Mouse (Mus musculus) frontal cortex, postnatal 14 days (tissue): Measurements from ENCODE around the gene Ntm.

Experiments used
- DNase-seq, 2 experiments: peaks; one replicate each; pipeline ENCODE4 v3.0.0; 2022; ENCODE audit warnings: low spot score in 2 of 2

The Ntm gene

DNA sequence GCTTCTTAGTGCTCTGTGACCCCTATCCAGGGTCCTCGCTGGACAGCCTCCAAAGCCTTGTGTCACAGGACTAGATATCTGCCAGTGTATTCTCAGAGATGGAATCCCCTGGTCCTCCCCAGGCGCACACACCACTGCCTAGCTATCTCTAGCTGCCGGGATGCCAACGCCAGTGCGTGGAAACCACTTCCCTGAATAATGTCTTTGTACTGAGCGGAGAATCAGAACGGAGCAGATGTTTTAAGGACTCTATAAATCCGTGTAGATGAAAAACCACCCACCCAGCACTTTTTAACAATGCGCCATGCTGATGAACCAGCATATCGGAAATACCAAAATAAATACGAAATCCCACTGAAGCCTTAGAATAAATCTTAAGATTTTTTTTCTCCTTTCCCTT lies 384.7 kb downstream of the Ntm start:
- no peak for DNase-seq

DNA sequence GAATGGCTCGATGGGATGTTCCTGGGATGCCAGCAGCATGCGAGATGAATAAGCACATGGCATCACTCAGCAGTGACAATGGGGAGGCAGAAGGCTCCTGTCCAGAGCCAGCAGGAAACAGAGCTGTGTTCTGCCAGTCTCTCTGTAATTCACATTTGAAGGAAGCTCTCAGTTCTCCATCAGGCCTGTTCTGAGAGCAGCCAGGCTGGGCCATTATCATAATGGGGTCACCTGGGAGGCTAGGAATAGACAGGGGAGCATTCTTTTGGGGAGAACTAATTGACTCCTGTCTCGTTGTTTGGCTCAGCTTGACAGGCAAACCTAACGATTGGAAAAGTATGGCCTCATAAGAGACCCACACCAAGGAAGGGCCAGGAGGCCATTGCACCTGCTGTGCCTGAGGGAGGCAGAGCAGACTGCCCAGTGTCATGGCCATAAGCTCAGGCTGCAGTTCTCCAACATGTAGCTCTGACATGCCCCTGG lies 386.8 kb downstream of the Ntm start:
- DNase-seq = no peak

DNA sequence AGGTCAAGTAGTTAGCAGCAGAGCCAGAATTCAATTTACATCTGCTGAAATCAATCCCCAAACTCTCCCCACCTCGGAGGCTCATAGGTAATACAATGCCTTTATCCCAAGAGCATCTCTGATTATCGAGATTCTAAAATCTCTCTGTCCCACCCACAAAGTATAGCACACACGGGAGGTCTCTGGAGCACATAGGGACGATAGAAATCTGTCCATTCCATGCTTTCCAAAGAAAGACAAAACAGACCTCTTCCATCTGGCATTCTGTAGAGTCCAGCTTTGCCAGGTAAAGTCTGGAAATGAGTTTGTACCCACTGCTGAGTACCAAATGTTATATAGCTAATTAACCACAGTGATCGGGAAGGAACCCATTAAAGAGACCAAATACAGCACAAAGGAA lies 388.4 kb downstream of the Ntm start:
- no peak for DNase-seq

DNA sequence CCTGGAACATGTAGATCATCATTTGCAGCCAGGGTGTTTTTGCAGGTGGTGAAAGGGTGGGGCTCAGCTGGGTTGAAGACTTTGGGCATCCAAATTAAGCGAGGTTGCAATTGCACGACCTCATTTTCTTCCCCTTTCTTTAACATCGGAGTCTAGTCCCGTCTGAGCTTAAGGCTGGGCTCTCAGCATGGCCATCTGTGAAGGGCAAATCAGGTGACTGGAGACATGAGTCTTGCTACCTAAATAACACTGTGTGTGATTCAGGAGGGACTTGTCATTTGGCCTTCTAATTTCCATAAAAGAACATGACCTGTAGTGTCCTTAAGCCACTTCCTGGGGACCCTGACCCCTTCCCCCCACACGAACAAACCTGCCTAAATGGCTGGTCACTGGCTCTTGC lies 394.4 kb downstream of the Ntm start:
- DNase-seq = no peak

DNA sequence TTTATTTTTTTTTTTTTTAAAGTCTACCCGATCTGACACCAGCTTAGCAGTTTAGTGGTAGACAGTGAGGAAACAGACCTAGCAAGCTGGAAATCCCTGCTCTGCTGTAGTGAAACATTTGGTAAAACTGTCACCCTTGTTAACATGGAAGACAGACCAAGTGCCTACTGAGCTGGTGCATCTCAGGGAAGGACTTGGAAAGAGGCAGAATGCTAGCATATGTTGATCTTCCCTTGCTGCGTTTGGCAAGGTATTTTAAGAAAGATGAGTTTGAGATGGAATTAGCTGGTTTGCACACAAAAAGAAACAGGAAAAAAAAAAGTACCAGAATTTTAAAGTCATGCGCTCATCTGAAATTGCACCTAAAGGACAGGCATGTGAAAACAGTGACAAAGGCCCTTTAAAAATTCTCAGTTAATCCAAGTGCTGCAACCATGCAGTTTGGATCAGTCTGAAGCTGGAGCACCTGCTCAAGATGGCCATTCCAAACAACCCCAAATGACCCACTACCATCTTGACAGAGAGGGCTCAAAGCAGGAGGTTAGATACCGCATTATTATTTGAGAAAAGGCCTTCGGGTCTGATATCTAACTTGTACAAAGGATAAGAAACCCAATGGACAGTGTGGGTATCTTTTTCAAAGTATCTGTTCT lies 400.4 kb downstream of the Ntm start:
- no peak for DNase-seq

DNA sequence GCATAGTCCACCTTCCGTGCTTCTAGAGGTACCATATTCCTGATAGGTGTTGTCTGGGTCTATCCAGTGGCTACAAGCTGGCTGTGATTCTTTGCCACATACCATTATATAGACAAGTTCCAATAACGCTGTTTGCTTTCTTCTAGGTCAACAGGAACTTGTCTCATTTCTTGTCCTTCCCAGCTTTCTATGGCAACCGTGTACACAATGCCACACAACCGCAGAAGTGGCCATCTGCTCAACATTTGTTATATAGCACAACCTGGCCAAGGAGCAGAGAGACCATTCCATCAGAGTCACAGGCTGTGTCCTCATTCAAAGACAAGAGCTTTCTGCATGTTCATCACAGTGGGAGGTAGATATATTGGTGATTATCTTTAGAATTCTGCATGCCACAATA lies 404.0 kb downstream of the Ntm start:
- no peak for DNase-seq

DNA sequence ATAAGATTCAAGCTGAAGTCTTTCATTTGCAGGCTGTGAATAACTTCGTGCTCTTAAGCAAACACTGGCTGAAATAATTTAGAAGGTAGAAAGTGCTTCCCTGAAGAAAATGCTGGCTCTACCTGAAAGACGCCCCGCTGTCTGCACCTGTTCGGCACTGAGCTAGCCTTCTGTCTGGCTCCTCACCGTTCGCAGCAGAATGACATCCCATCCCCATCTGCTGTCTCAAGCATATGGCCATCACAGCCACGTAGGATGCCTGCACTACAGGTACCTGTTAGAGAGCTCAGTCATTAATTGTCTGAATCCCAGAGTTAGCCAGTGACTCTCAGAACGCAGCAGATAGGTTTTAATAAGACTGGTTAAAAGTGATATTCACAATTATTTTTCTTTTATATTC lies 412.4 kb downstream of the Ntm start:
- no peak for DNase-seq

DNA sequence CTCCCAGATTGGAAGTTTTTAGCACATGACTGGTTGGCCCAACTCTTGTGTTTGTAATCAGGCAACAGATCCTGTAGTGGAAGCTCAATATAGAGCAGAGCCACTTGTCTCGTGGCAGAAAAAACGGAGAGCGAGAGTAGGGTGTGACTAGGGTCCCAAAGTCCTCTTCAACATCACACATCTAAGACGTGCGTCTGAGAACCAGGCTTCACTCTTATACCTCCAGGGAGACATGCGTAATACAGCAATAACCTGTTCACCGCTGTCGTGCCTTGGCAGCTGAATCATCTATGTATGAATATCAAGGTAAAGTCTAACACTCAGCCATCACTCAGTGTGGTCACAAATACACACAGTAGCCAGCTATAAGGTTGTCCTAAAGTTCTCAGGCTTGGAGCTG lies 412.8 kb downstream of the Ntm start:
- DNase-seq = no peak

DNA sequence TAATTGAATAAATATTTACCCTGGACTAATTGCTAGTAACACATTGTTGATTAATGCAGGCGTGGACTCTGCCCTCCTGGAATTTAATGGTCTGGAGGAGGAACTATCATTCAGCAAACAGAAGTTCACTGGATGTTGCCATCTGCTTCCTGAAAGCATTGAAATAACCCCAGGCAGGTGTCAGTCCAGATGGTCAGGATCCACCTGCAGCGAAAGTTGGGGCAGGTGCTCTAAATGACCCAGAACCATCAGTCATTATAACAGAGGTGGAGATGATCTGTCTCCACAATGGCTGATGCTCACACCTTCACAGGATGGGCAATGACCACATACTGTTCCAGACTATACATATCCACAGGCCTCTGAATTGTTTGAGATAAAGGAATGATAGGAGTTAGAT lies 426.5 kb downstream of the Ntm start:
- no peak for DNase-seq

DNA sequence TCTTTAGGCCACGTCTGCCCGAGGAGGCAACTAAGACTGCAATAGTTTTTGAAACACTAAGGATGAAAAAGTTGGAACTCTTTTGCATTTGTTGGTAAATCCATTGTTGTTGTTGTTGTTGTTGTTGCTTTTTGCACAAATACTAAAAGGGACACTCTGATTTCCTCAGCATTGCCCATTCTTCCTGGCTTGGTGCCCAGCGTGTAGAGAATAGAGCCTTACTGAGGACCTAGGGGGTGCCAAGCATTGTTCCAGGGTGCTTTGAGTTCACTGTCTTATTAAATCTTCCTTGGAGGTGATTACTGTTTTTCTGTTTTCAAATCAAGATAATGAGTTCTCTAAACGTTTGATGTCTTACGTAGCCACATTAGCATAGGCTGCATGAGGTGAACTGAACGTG lies 428.2 kb downstream of the Ntm start:
- DNase-seq = no peak

DNA sequence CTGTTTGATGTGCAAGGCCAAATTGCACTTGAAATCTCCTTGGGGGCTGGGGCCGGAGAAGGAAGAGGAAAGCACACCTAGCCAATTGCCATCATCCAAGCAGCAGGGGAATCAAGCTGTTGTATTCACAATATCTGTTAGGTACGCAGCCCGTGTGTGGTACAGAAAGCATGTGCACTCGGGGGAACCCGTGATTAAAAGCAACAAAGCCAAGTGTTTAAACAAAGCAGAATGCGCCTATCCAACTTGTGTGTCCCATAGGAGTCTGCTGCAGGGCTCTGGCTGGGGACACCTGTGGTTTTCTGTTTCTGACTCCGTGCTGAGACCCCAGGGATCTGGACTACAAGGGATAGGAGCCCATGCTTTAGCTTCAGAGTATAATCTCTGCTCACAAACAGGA lies 428.6 kb downstream of the Ntm start:
- DNase-seq = no peak

DNA sequence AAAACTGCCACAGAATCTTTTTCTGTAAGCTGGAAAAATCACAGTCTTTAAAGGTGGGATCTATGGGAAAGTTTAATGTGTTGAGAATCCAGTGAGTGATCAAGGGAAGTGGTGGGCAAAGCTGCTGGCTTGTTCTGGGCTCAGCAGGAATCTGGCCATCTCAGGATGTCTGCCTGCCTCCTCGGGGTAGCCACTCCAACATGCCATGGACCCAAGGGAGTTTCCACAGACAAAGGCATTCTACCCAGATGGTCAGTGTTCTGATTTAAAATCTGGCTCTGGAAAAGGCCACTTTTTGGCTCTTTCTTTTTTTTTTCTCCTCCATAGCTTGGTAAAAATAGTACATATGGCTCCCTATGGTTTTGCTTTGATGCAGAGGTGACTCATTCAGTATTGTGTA lies 429.4 kb downstream of the Ntm start:
- no peak for DNase-seq

DNA sequence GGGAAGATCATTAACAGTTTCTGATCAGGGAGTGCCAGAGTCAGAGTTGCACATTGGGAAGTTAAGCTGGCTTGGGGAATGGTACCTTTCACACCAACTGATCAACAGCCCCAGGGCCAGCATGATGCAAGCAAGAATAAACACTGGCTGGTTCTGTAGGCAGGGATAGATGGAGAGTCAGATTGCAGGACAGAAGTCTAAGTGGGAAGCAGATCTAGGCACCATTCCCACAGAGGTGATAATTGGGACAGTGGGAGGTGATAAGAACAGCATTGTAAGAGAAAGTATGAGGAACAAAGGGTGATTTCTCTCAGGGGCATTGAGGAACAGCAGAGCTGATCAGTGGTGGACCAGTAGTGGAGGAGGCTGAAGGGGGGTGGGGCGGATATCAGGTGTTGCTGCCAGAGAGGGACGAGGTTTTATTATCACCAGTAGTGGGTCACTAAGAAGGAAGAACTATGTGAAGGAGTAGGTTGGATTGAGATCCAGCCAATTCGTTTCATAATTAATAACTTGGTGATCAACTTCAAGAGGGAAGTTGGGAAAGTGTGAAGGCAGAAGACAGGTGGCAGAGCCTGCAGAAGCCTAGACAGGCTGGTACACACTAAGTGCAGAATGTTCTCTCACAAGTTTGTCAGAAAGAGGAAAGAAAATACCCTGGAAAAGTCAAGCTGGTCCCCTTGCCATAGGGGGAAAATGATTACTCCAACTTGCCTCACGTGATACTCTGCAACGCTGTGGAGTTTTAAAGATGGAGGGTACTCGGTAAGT lies 431.6 kb downstream of the Ntm start:
- no peak for DNase-seq

DNA sequence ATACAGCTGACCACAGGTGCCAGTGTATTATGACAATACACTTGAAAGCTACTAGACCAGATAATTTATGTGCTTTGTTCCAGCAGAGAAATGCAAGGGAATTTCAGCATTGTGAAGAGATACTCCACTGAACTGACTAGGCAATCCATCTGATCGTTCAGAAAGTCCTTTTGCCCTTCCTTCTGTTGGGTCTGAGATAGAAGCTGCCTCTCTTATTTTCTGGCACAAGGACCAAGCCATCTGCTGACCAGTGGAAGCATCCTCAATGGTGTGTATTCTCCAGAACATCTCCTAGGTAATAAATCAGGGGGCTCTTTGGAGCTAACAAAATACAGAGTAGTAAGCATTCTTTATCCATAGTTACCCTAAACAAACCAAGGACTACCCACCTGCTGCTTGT lies 438.8 kb downstream of the Ntm start:
- no peak for DNase-seq

DNA sequence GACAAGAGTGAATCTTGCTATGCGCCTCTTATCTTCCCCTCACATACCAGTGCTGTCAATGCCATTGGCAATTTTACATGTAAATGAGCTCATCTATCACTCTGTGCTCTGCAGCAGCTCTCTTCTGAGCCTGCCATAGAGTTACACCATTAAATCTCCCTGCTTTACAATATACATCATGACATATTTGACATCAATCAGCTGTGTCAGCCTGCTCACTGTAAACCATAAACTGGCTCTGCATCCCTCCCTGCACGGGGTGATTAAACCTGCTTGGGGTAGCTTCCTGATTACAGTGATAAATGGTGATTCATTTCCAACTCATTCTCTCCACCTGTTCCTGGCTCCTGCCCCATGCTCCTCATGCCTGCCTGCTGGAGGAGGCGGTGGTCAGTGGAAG lies 439.7 kb downstream of the Ntm start:
- no peak for DNase-seq

DNA sequence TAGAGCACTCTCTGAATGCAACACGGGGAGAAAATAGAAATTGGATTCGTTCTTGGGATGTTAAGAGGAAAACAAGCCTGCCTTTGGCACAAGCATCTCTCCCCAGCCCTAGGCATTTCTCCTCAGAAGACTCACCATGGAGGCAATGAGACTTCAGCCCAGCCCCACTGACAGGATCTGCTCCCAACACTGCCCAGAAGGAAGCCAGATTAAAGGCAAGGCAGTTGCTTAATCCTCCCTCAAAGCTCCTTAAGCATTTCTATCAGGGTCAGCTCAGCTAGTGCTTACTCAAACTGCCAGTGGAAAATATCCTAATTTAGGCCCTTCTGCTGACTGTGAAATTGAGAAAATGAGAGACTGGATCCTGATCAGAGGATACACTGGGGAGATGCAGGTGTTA lies 443.8 kb downstream of the Ntm start:
- DNase-seq = no peak

DNA sequence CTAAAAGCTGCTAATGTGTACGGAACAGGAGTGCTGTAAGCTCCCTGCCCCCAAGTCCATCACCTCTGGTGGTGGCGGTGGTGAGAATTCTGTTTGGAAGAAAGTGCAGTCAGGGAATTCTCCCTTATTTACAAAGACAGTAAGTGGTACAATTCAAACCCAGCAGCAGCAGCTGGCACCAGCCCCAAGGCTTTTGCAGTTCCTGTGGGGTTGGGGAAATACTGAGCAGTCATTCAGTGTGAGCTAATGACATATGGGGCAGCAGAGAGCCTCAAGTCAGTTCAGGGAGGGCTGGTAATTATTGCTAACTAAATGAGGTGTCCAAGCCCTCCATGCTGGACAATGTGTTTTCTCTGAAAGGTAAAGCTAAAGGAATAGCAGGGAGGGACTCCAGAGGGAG lies 446.3 kb downstream of the Ntm start:
- DNase-seq = no peak

DNA sequence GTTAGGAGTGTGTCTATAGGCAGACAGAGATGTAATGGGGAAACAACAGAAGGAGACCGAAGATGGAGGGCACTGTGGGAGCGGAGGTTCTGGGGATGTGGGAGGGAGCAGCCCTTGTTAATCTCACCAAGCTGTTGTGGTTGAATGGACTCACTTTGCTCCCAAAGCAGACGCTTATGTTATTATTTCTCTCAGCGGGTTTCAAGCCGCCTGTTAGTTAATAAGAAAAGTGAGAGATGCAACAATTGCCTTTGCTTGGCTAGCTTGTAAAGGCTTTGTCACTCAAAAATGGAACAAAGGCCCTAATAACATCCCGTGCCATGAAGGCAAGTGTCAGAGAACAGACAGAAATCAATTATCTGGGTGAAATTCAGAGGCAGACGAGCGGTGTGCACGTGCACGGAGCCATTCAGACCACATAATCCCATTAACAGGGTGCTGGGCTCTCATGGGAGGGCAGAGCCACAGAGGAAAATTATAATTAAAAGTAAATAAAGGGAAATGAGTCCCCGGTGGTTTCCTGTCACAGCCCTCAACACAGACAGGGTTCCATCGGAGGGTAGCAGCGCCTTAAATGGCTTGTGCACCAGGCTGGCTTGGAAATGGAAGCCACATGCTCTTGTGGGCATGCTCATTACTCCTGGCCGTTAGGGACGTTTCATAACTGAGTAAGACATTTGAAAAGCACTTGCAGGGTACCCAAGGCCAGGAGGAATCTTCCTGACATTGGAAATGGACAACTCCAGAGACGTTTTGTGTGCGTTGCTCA lies 448.2 kb downstream of the Ntm start:
- no peak for DNase-seq

DNA sequence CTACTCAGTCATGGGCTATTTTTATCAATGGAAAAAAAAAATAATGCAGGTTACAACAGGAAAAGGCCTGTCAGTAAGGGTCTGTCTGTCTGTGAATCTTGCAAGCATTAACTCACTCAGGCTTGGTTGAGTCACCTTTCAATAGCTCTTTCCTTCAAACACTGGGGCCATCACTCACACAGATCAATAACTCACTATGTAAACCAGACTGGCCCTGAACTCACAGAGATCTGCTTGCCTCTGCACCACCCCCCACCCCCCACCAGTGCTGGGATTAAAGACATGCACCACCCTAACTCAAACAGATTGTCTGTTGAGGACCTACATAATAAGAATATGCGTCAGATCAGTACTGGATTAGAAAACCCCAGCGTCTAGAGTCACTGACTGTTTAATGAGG lies 466.9 kb downstream of the Ntm start:
- no peak for DNase-seq

DNA sequence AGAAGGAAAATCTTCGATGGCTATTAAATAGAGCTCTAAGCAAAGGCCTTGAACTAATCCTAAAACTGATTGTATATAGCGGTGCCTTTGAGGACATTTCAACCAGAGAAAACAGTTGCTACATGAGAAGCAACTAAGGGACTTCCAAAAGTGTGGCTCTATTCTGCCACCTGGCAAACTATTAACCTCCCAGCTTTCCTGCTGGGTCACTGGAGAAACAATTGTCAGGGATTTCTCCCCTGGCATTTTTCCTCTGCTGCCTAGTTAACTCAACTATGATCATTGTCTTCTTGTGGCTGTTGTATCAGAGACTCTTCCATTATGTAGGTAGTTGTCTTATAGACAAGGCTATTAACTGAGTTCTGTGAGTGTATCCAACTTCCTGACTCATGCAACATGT lies 480.7 kb downstream of the Ntm start:
- DNase-seq = no peak

DNA sequence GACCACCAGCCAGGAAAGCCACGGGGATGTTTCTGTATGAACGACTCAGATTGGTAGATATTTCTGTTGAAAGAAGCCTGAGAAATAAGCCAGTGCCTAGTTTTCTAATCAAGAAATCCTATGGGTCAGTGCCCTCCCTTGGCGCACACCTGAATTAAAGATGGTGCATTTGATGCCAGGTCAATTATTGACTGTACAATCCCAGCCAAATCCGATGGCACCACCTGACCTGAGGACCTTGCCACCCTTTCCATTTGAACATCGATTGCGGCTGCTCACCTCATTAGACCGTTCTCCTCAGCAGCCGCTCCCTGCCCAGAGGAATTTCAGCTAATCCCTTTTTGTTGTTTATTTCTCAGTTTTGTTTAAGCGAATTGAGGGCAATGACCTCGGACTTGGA lies 483.9 kb downstream of the Ntm start:
- no peak for DNase-seq

DNA sequence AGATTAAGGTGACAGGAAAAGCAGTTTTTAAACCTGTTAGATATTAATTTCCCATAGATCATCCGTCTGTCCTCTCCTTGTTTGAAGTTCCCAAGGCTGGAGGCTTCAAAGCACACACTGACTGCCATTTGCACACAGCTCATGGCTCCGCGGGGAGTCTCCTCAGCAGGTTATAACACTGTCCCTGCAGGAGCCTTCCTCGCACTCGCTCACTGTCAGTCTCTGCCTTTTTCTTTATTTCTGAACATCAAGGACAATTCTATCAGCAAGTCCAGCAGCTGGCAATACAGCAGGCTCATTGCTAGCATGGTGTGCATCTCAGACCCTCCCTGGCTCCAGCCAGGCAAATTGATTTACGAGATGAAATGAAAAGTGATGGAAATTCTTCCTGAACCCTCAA lies 485.7 kb downstream of the Ntm start:
- no peak for DNase-seq

DNA sequence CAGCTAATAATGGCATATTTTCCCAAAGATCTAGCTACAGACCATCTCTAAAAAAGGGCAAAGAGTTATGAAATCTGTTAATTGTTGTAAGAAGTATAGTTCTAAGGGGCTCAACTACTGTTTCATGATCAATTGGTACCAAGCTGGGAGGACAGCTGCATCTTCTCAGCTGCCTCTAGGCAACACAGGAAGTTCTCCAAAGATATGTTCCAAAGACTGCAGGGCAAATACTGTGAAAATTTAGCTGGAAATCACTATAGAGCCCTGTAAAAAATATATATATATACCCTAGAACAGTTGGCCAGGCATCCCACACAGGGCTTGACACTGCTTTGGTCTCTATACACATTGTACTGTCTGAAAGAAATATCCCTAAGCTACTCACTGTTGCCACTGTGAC lies 489.5 kb downstream of the Ntm start:
- DNase-seq = no peak
